Mouse (Mus musculus) lung, embryonic 14.5 days (tissue): ENCODE measurements at regions not wholly inside any gene's neighbourhood (a gene's known extent, or its start where the extent isn't known, plus 50 kb on each side); places are given as distances from the start of the nearest gene placed in this dataset.

Source experiments
- ATAC-seq: fragments of 200-750 bp; cut with Nextera tagmentation; 2 replicates; pipeline ENCODE4 v1.8.0; 2017; ENCODE audit warnings: mild to moderate bottlenecking, moderate TSS enrichment, moderate library complexity; ENCODE audit not compliant: insufficient read depth
- DNase-seq: peaks from one replicate; pipeline ENCODE4 v3.0.0-alpha.2; 2015
- H3K27ac ChIP-seq: fragments of 300-500 bp; sonication (generic); 2 replicates; pipeline ENCODE4 v1.5.1; 2014; ENCODE audit warnings: low read depth, mild to moderate bottlenecking, moderate library complexity
- H3K27me3 ChIP-seq: fragments of 300-500 bp; sonication (generic); 2 replicates; pipeline ENCODE4 v1.6.1; 2014; ENCODE audit warnings: low read length, control low read depth; ENCODE audit not compliant: insufficient read depth
- H3K36me3 ChIP-seq: fragments of 300-500 bp; sonication (generic); 2 replicates; pipeline ENCODE4 v1.6.1; 2014; ENCODE audit warnings: control low read depth; ENCODE audit not compliant: insufficient read depth
- H3K4me1 ChIP-seq: fragments of 300-500 bp; sonication (generic); 2 replicates; pipeline ENCODE4 v1.6.1; 2014; ENCODE audit warnings: antibody characterized with exemption, control low read depth; ENCODE audit not compliant: insufficient read depth
- H3K4me2 ChIP-seq: fragments of 300-500 bp; sonication (generic); 2 replicates; pipeline ENCODE4 v1.6.1; 2014; ENCODE audit warnings: mild to moderate bottlenecking
- H3K4me3 ChIP-seq: fragments of 300-500 bp; sonication (generic); 2 replicates; pipeline ENCODE4 v1.5.1; 2014; ENCODE audit warnings: low read depth, low read length
- H3K9ac ChIP-seq: fragments of 300-500 bp; sonication (generic); 2 replicates; pipeline ENCODE4 v1.6.1; 2014
- H3K9me3 ChIP-seq: fragments of 300-500 bp; sonication (generic); 2 replicates; pipeline ENCODE4 v1.6.1; 2016; ENCODE audit warnings: low read depth, low read length, control low read depth
- CTCF ChIP-seq: IDR thresholded peaks from 2 replicates; pipeline ENCODE4 v1.5.1; 2016; ENCODE audit warnings: antibody characterized with exemption, low read depth
- WGBS: fragments of 180-500 bp; shearing (Covaris S2); extraction: QIAGEN DNeasy Blood & Tissue Kit; methylation state at CpG from one replicate; pipeline ENCODE4 v1.1.7; 2014; 5-methylcytosine and 5-hydroxymethylcytosine counted together

GRCm38 (mm10) chr9:41541327-41541726 lies 379.8 kb upstream of the Ubash3b start:
- Histone ChIP-seq H3K9ac (no peak overlapping the region), H3K36me3 (no peaks in the 10 kb centered on the region), H3K4me3 (no peak overlapping the region), H3K4me1 (peaks cover 5% of the 10 kb centered on the region; the same call in 1 of the 2 replicates), H3K4me2 (no peak overlapping the region), H3K27ac (no peak overlapping the region), H3K27me3 (no peaks in the 10 kb centered on the region), H3K9me3 (no peaks in the 10 kb centered on the region)
- TF ChIP-seq CTCF: no peak
- 66% methylated on average over 6 of the region's 6 CpGs for WGBS
- ATAC-seq (no peak), DNase-seq (no peak)

GRCm38 (mm10) chr9:41532786-41533185 lies 371.3 kb upstream of the Ubash3b start:
- 35% methylated on average over 3 of the region's 3 CpGs for WGBS
- H3K27ac ChIP-seq: peak overlapping the region; percentile 44

DNA sequence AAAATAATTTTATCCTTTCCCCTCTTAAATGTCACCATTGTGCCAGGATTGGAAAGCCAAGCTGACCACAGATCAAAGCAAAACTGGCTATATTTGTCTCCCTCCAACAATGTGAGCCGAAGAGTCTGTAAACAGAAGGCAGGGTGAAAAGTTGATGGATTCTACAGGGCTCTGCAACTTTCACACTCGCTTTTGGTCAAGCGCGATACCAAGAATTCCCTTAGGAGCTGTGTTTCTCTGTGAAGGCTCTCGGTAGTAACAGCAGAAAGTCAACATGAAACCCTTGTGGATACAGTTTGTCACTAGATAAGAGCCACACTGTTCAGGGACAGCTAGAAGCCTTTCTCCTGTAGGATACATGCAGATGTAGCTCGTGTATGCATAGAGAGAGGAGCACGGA lies 370.8 kb upstream of the Ubash3b start:
- Histone ChIP-seq H3K4me1 (peaks cover 16% of the 10 kb centered on the region; the same call in 1 of the 2 replicates), H3K9ac (no peak overlapping the region), H3K9me3 (no peaks in the 10 kb centered on the region), H3K27me3 (no peaks in the 10 kb centered on the region), H3K4me3 (no peak overlapping the region), H3K27ac (peak overlapping the region; percentile 44; the same call in 1 of the 2 replicates), H3K36me3 (no peaks in the 10 kb centered on the region), H3K4me2 (peak overlapping the region; percentile 32)
- ATAC-seq (peak; percentile 47), DNase-seq (peak; percentile 57)
- 20% methylated on average over 7 of the region's 7 CpGs for WGBS
- TF ChIP-seq CTCF: no peak

More at GRCm38 (mm10) chr9:41532786-41533185, 371.3 kb upstream of the Ubash3b start:
- no peak for TF ChIP-seq CTCF
- no peaks in the 10 kb centered on the region for H3K27me3 ChIP-seq
- no peak overlapping the region for H3K9ac ChIP-seq
- peak overlapping the region; percentile 32 for H3K4me2 ChIP-seq
- ATAC-seq: peak; percentile 83
- peak; percentile 27 for DNase-seq
- H3K9me3 ChIP-seq: no peaks in the 10 kb centered on the region
- H3K36me3 ChIP-seq: no peaks in the 10 kb centered on the region
- peaks cover 16% of the 10 kb centered on the region; the same call in 1 of the 2 replicates for H3K4me1 ChIP-seq
- no peak overlapping the region for H3K4me3 ChIP-seq

- H3K27ac ChIP-seq: no peak overlapping the region
These were observed 370.1 kb upstream of the Ubash3b start for GRCm38 (mm10) chr9:41531596-41531995.

GRCm38 (mm10) chr9:41526126-41526525 lies 364.6 kb upstream of the Ubash3b start:
- H3K4me2 ChIP-seq: no peak overlapping the region

More at GRCm38 (mm10) chr9:41531596-41531995, 370.1 kb upstream of the Ubash3b start:
- H3K27me3 ChIP-seq: no peaks in the 10 kb centered on the region
- WGBS: 49% methylated on average over 6 of the region's 6 CpGs
- H3K9ac ChIP-seq: no peak overlapping the region
- no peak for ATAC-seq
- H3K36me3 ChIP-seq: no peaks in the 10 kb centered on the region
- H3K4me2 ChIP-seq: no peak overlapping the region
- no peak for TF ChIP-seq CTCF
- no peak overlapping the region for H3K4me3 ChIP-seq
- H3K9me3 ChIP-seq: no peaks in the 10 kb centered on the region
- H3K4me1 ChIP-seq: peaks cover 16% of the 10 kb centered on the region; the same call in 1 of the 2 replicates
- no peak for DNase-seq

GRCm38 (mm10) chr9:41525534-41525933 lies 364.0 kb upstream of the Ubash3b start:
- WGBS: 46% methylated on average over 1 of the region's 1 CpGs
- no peak overlapping the region for H3K4me2 ChIP-seq
- peak overlapping the region; percentile 65; the same call in 1 of the 2 replicates for H3K27ac ChIP-seq
- H3K4me1 ChIP-seq: peaks cover 18% of the 10 kb centered on the region; the same call in 1 of the 2 replicates
- H3K27me3 ChIP-seq: no peaks in the 10 kb centered on the region
- ATAC-seq: no peak; the same call in 1 of the 2 replicates
- DNase-seq: no peak
- no peak overlapping the region for H3K9ac ChIP-seq
- H3K36me3 ChIP-seq: no peaks in the 10 kb centered on the region
- H3K4me3 ChIP-seq: no peak overlapping the region
- H3K9me3 ChIP-seq: no peaks in the 10 kb centered on the region
- TF ChIP-seq CTCF: no peak

More at GRCm38 (mm10) chr9:41526126-41526525, 364.6 kb upstream of the Ubash3b start:
- no peak overlapping the region for H3K4me3 ChIP-seq
- H3K36me3 ChIP-seq: no peaks in the 10 kb centered on the region
- H3K27me3 ChIP-seq: no peaks in the 10 kb centered on the region
- ATAC-seq (no peak), DNase-seq (no peak)
- peaks cover 18% of the 10 kb centered on the region; the same call in 1 of the 2 replicates for H3K4me1 ChIP-seq
- TF ChIP-seq CTCF: no peak
- 53% methylated on average over 8 of the region's 8 CpGs for WGBS
- H3K9ac ChIP-seq: no peak overlapping the region
- no peaks in the 10 kb centered on the region for H3K9me3 ChIP-seq
- peak overlapping the region; percentile 65; the same call in 1 of the 2 replicates for H3K27ac ChIP-seq

- no peaks in the 10 kb centered on the region for H3K27me3 ChIP-seq
- 32% methylated on average over 7 of the region's 7 CpGs for WGBS
- no peak overlapping the region for H3K4me3 ChIP-seq
- DNase-seq: peak; percentile 48
- peak; percentile 41 for ATAC-seq
- H3K4me1 ChIP-seq: peaks cover 18% of the 10 kb centered on the region; the same call in 1 of the 2 replicates
- peak overlapping the region; percentile 37; the same call in 1 of the 2 replicates for H3K27ac ChIP-seq
- H3K4me2 ChIP-seq: no peak overlapping the region
- TF ChIP-seq CTCF: no peak
- no peak overlapping the region for H3K9ac ChIP-seq
- no peaks in the 10 kb centered on the region for H3K9me3 ChIP-seq
- H3K36me3 ChIP-seq: no peaks in the 10 kb centered on the region
These were observed 363.1 kb upstream of the Ubash3b start for GRCm38 (mm10) chr9:41524591-41524990.

DNA sequence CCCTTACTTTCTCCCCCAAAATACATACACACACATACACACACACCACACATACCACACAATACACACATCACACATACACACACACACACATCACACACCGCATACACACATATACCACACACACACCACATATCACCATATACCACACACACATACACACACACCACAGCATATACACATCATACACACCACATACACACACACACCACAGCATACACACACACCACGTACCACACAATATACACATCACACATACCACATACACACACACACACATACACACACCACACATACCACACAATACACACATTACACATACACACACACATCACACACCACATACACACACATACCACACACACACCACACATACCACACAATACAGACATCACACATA lies 362.5 kb upstream of the Ubash3b start:
- Histone ChIP-seq H3K36me3 (no peaks in the 10 kb centered on the region), H3K4me1 (peaks cover 18% of the 10 kb centered on the region; the same call in 1 of the 2 replicates), H3K27ac (no peak overlapping the region), H3K4me3 (no peak overlapping the region), H3K27me3 (no peaks in the 10 kb centered on the region), H3K9ac (no peak overlapping the region), H3K9me3 (no peaks in the 10 kb centered on the region), H3K4me2 (no peak overlapping the region)
- no peak for TF ChIP-seq CTCF
- 94% methylated on average over 2 of the region's 2 CpGs for WGBS
- no peak for ATAC-seq
- no peak for DNase-seq
